Mouse (Mus musculus): Measurements from ENCODE around the gene Srrm2. TPM values are rescaled to one million over a fixed set of nuclear protein-coding genes. Genes with fewer than 3 reads are reported as not detected.

The Srrm2 gene
- polyA plus RNA-seq, 1 experiment from 2014 or later: 525 TPM

DNA sequence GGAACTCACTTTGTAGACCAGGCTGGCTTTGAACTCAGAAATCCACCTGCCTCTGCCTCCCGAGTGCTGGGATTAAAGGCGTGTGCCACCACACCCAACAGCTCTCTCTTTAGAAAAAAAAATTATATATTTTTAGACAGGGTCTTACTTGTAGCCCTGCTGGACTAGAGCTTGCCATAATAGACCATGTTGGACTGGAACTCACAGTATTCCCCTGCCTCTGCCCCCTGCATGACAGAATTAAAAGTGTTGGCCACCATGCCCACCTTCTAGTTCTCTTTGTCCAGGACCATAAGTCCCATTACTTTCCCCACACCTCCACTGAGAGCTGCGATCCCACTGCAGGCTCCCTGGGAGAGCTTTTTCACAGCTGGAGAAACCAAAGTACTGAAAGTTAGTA is 42.9 kb upstream of the Srrm2 start:
- 76% methylated on average over 3 of the region's 3 CpGs for WGBS
- Histone ChIP-seq H3K4me3 (replicated peaks) (no peak overlapping the region), H3K9ac (no peak overlapping the region), H3K27ac (replicated peaks) (no peak overlapping the region), H3K4me1 (peaks cover 34% of the 10 kb centered on the region), H3K9me3 (replicated peaks) (no peaks in the 10 kb centered on the region), H3K27me3 (peaks cover 53% of the 10 kb centered on the region), H3K36me3 (peaks cover 11% of the 10 kb centered on the region), H3K4me2 (replicated peaks) (no peak overlapping the region)
- no peak for ATAC-seq (ENCODE audit: insufficient number of reproducible peaks, low FRiP score, low TSS enrichment, low read depth)

DNA sequence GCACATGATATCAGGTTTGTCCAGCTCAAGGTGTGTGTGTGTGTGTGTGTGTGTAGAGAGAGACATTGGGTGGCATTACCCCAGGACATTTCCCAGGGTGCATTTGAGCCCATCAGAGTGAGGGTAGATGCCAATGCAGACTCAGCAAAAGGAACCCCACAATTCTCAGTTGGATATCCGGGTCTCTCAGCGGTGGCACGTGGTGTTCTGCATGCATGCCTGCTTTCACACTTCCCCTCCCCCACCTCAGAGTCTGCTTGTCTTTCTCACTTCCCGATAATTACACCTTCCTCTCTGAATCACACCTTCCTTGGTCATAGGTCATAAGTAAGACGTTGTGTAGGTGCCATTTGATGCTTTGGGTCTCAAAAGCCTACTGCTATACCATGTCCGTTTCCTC is 42.3 kb upstream of the Srrm2 start:
- Histone ChIP-seq H3K4me2 (replicated peaks) (no peak overlapping the region), H3K27me3 (peaks cover 47% of the 10 kb centered on the region), H3K36me3 (peaks cover 16% of the 10 kb centered on the region), H3K4me3 (replicated peaks) (no peak overlapping the region), H3K9me3 (replicated peaks) (no peaks in the 10 kb centered on the region), H3K27ac (replicated peaks) (no peak overlapping the region), H3K4me1 (peaks cover 28% of the 10 kb centered on the region), H3K9ac (no peak overlapping the region)
- ATAC-seq (ENCODE audit: insufficient number of reproducible peaks, low FRiP score, low TSS enrichment, low read depth): no peak
- 28% methylated on average over 6 of the region's 6 CpGs for WGBS

DNA sequence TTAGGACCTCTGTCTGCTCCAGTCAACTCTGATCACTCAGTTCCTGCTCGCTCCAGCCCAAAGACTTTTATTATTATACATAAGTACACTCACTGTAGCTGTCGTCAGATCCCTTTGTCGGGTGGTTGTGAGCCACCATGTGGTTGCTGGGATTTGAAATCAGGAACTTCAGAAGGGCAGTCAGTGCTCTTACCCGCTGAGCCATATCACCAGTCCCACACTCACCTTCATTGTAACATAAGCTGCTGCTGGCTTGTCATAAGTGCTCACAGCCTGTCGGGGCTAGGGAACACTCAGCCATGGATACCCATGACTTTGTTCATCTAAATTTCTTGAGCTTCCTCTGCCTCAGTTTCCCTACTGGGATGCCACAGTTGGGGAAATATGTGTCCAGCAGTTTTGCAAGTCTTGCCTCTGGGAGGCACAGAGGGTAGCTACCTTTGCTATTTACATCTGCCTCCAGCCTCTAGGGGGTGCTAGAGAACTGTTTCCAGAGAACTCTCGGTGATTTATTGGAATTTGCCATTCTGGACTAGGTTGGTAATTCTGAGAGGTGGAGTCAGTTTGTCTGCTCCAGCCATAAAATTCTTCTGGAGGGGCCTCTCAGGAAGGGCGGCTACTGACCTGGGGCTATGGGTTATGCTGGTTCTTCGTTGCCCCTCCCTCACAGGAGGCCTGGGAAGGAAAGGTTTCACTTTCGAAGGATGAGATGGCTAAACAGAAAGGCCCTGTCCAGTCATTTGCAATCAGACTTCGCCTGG is 41.5 kb upstream of the Srrm2 start:
- Histone ChIP-seq H3K9me3 (replicated peaks) (no peaks in the 10 kb centered on the region), H3K27ac (replicated peaks) (no peak overlapping the region), H3K4me1 (peaks cover 24% of the 10 kb centered on the region), H3K27me3 (peaks cover 39% of the 10 kb centered on the region), H3K9ac (no peak overlapping the region), H3K36me3 (peaks cover 24% of the 10 kb centered on the region), H3K4me3 (replicated peaks) (peak overlapping the region; percentile 22; the same call in 1 of the 2 replicates), H3K4me2 (replicated peaks) (peak overlapping the region; percentile 35)
- ATAC-seq (ENCODE audit: insufficient number of reproducible peaks, low FRiP score, low TSS enrichment, low read depth): no peak
- 28% methylated on average over 10 of the region's 10 CpGs for WGBS

DNA sequence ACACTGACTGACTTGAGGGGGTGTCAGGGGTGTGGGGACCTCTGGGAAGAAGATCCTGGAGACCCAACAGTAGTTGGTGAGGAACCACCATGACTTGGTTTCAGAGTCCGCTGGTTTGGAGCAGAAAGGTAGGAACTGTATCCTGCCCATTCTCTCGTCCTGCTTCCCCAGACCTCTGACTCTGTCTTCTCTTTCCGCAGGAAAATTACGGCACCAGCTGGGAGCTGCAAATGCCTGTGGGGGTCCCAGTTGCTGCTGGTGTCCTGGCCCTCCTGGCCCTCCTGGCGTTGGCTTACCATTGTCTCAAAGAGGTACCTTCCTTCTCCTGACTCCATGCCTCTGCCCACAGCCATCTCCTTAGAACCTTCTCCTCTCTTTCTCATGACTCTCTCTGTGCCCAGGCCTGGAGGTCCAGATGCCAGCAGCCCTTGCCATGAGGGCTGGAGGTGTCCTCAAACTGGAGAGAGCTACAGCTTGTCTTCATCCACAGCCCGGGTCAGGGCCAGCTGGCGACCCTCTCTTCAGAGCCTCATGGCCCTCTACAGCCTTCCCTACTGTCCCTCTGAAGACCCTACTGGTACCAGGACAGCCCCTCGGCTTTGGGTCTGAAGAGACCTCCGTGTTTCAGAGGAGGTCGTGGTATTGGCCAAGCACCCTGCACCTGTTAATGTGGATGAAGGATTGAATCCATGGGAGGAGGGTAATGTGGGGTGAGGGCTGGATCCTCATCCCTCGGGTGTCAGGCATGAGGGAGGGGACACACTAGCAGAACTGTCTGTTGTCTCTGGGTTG is 40.7 kb upstream of the Srrm2 start:
- ATAC-seq (ENCODE audit: insufficient number of reproducible peaks, low FRiP score, low TSS enrichment, low read depth): no peak
- H3K9ac ChIP-seq: no peak overlapping the region
- H3K4me3 ChIP-seq (replicated peaks): 0 out of 2 replicates have a peak overlapping the region, but pooled peaks have one; percentile 22

DNA sequence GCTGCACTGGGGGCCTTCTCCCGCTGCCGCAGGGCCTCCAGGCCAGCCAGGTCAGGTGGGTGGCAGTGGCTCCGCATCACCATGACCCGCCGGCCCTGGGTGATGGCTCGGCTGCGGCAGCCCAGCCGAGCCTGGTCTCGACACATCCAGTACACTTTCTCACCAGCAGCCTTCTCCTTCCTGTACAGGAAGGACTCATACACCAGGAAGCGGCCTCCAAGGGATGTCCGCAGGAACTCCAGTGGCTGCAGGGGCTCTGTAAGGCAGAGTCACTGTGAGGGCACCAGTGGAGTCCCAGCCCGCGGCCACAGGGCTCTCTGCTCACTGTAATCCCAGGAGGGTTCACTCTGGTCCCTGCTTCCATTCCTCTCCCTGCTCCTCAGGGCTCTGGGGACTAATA is 34.6 kb upstream of the Srrm2 start:
- Histone ChIP-seq H3K4me1 (no peaks in the 10 kb centered on the region), H3K36me3 (peaks cover 84% of the 10 kb centered on the region), H3K27me3 (no peaks in the 10 kb centered on the region), H3K9ac (no peak overlapping the region), H3K9me3 (replicated peaks) (no peaks in the 10 kb centered on the region), H3K4me2 (replicated peaks) (no peak overlapping the region), H3K4me3 (replicated peaks) (no peak overlapping the region), H3K27ac (replicated peaks) (no peak overlapping the region)
- no peak for ATAC-seq (ENCODE audit: insufficient number of reproducible peaks, low FRiP score, low TSS enrichment, low read depth)
- 94% methylated on average over 13 of the region's 13 CpGs for WGBS

More for the DNA sequence above, 40.7 kb upstream of the Srrm2 start:
- Histone ChIP-seq H3K4me1 (peaks cover 23% of the 10 kb centered on the region), H3K4me2 (replicated peaks) (peak overlapping the region; percentile 35), H3K9me3 (replicated peaks) (no peaks in the 10 kb centered on the region), H3K27me3 (peaks cover 32% of the 10 kb centered on the region), H3K36me3 (peaks cover 30% of the 10 kb centered on the region), H3K27ac (replicated peaks) (no peak overlapping the region)
- WGBS: 79% methylated on average over 11 of the region's 11 CpGs

DNA sequence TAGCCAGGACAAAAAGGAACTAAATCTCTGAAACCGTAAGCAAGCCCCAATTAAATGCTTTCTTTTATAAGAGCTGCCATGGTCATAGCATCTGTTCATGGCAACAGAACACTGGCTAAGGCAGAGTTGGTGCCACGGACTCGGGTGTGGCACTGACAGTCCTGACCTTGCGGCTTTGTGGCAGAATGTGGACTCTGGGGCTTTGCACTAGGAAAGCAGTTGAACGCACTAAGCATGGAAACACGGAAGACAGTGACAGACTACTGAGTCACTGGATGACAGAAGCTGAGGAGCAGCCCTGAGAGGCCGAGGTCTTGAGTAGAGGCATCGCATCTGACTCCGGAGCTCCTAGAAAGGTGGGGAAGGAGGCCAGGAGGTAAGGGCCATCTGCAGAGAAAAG is 32.8 kb upstream of the Srrm2 start:
- Histone ChIP-seq H3K27ac (replicated peaks) (no peak overlapping the region), H3K4me2 (replicated peaks) (no peak overlapping the region), H3K4me1 (no peaks in the 10 kb centered on the region), H3K4me3 (replicated peaks) (no peak overlapping the region), H3K9ac (no peak overlapping the region), H3K36me3 (peaks cover 90% of the 10 kb centered on the region), H3K9me3 (replicated peaks) (no peaks in the 10 kb centered on the region), H3K27me3 (no peaks in the 10 kb centered on the region)
- WGBS: 93% methylated on average over 9 of the region's 9 CpGs
- ATAC-seq (ENCODE audit: insufficient number of reproducible peaks, low FRiP score, low TSS enrichment, low read depth): no peak

DNA sequence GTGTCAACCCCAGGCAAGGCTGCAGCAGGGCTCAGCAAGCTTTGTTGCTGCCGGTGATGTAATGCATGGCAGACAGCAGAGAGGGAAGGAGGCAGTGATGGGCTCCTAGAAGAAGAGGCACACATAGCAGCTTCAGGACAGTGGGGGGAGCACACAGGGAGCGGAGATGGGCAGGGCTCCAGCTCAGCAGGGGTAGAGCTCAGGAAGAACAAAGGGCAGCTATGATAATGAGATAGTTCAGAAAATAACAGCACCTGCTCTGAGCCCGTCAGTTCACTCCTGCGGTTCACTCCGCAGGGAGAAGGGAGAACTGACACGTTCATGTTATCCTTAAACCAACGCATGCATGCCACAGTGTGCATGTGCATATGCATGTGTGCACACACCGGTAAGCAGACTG is 31.5 kb upstream of the Srrm2 start:
- H3K4me2 ChIP-seq (replicated peaks): no peak overlapping the region
- no peak overlapping the region for H3K27ac ChIP-seq (replicated peaks)
- no peaks in the 10 kb centered on the region for H3K27me3 ChIP-seq
- no peaks in the 10 kb centered on the region for H3K4me1 ChIP-seq
- H3K4me3 ChIP-seq (replicated peaks): no peak overlapping the region
- no peak for ATAC-seq (ENCODE audit: insufficient number of reproducible peaks, low FRiP score, low TSS enrichment, low read depth)
- 77% methylated on average over 8 of the region's 8 CpGs for WGBS
- H3K9me3 ChIP-seq (replicated peaks): no peaks in the 10 kb centered on the region
- H3K36me3 ChIP-seq: peaks cover 83% of the 10 kb centered on the region
- H3K9ac ChIP-seq: no peak overlapping the region

DNA sequence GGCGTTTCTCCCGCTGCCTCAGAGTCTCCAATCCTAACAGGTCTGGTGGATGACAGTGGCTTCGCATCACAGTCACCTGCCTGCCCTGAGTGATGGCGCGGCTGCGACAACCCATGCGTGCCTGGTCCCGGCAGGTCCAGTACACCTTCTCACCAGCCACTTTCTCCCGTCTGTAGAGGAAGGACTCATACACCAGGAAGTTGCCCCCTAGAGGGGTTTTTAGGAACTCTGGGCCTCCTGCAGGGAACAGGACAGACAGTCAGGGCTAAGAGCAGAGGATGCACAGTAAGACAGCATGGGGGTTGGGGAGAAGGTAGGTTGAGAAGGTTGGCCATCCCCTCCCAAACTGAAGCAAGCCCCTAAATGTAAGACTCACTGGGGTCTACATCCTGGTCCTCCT is 30.1 kb upstream of the Srrm2 start:
- Histone ChIP-seq H3K4me1 (no peaks in the 10 kb centered on the region), H3K27me3 (no peaks in the 10 kb centered on the region), H3K36me3 (peaks cover 74% of the 10 kb centered on the region), H3K9me3 (replicated peaks) (no peaks in the 10 kb centered on the region), H3K27ac (replicated peaks) (no peak overlapping the region), H3K4me2 (replicated peaks) (no peak overlapping the region), H3K9ac (no peak overlapping the region), H3K4me3 (replicated peaks) (no peak overlapping the region)
- ATAC-seq (ENCODE audit: insufficient number of reproducible peaks, low FRiP score, low TSS enrichment, low read depth): no peak
- WGBS: 94% methylated on average over 9 of the region's 9 CpGs

DNA sequence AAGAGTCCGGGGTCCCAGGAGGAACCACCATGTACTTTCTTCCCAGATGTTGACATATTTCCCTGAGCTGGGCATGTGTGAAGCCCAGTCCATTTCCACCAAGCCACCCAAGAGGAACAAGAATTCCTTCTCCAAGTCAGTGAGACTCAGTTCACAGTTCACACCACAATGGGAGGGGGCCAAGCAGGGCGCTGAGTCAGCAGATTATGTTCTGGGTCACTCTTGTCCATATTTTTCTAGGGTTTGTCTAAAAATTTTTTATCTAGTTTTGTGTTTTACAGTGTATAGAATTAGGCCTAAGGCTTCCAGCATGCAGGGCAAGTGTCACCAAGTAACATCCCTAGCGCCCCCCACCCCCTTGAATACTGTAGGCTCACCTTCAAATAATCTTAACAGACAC is 29.2 kb upstream of the Srrm2 start:
- no peak overlapping the region for H3K4me3 ChIP-seq (replicated peaks)
- H3K4me1 ChIP-seq: no peaks in the 10 kb centered on the region
- H3K36me3 ChIP-seq: peaks cover 64% of the 10 kb centered on the region
- ATAC-seq (ENCODE audit: insufficient number of reproducible peaks, low FRiP score, low TSS enrichment, low read depth): no peak
- no peaks in the 10 kb centered on the region for H3K9me3 ChIP-seq (replicated peaks)
- WGBS: 95% methylated on average over 3 of the region's 3 CpGs
- no peaks in the 10 kb centered on the region for H3K27me3 ChIP-seq
- H3K9ac ChIP-seq: no peak overlapping the region
- no peak overlapping the region for H3K27ac ChIP-seq (replicated peaks)
- no peak overlapping the region for H3K4me2 ChIP-seq (replicated peaks)

DNA sequence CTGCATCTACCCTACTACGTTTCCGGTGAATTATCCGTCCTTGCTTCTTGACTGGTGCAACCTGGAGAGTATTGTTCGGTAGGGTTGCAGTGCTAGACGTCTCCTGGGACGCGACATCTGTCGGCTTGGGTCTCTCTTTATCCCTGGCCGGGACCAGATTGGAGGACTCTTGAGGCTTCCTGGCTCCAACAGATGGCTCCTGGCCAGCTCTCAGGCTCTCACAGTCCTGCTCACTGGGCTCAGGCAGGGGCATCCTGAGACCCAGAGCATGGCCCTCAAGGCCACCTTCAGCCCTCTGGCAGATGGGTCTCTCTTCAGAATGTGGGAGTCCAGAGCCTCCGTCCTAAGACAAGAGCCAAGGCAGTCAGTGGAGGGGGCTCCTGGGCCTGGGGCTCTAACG is 27.4 kb upstream of the Srrm2 start:
- Histone ChIP-seq H3K4me1 (no peaks in the 10 kb centered on the region), H3K36me3 (peaks cover 48% of the 10 kb centered on the region), H3K27me3 (no peaks in the 10 kb centered on the region), H3K27ac (replicated peaks) (no peak overlapping the region), H3K9ac (no peak overlapping the region), H3K9me3 (replicated peaks) (no peaks in the 10 kb centered on the region), H3K4me3 (replicated peaks) (no peak overlapping the region), H3K4me2 (replicated peaks) (no peak overlapping the region)
- 87% methylated on average over 11 of the region's 11 CpGs for WGBS
- ATAC-seq (ENCODE audit: insufficient number of reproducible peaks, low FRiP score, low TSS enrichment, low read depth): peak; percentile 17; the same call in 1 of the 2 replicates

DNA sequence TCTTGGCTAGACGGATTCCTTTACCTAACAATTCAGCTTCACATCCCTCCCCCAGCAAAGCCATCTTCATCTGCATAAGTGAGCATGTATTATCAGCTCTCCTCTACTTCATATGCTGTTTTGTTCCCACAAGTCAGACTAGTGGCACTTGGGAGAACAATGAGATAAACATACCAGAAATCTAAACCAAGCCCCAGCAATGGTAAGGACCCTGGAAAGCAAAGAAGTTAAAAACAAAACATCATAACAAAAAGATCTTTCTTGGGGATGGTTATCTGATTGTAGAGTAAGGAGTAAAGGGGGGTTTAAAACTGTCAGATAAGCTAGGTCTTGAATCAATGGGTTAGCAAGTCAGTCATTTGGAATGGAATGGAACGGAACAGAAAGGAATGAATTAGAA is 19.8 kb upstream of the Srrm2 start:
- WGBS: 19% methylated on average over 2 of the region's 2 CpGs
- no peaks in the 10 kb centered on the region for H3K9me3 ChIP-seq (replicated peaks)
- no peaks in the 10 kb centered on the region for H3K27me3 ChIP-seq
- no peak for ATAC-seq (ENCODE audit: insufficient number of reproducible peaks, low FRiP score, low TSS enrichment, low read depth)
- peak overlapping the region; percentile 77 for H3K4me2 ChIP-seq (replicated peaks)
- no peaks in the 10 kb centered on the region for H3K36me3 ChIP-seq
- H3K27ac ChIP-seq (replicated peaks): 0 out of 2 replicates have a peak overlapping the region, but pooled peaks have one; percentile 82
- H3K9ac ChIP-seq: peak overlapping the region; percentile 97; the same call in 1 of the 2 replicates
- H3K4me1 ChIP-seq: peaks cover 11% of the 10 kb centered on the region
- H3K4me3 ChIP-seq (replicated peaks): peak overlapping the region; percentile 97
